Mouse (Mus musculus) MEL (cell line): Measurements from ENCODE around the gene Sars. TPM values are rescaled to one million over a fixed set of nuclear protein-coding genes. Genes with fewer than 3 reads are reported as not detected.
A peak's percentile ranks its signal among the peaks of the same experiment; 100 is the strongest.

Source experiments
- DNase-seq: peaks from one replicate; pipeline ENCODE4 v3.0.0; 2011; ENCODE audit warnings: low read depth, low spot score
- H3K27ac ChIP-seq: 2 replicates; pipeline ENCODE4 v1.5.1; 2012; ENCODE audit warnings: low read depth, mild to moderate bottlenecking, control low read depth, low read length, moderate library complexity; ENCODE audit not compliant: control insufficient read depth
- H3K27me3 ChIP-seq, 2 experiments: fragments of 150-350 bp in 1 of 2; sonication (generic) in 1 of 2; 2 replicates each; pipeline ENCODE4 v1.6.1; 2012; ENCODE audit warnings: low read length in 2 of 2, mild to moderate bottlenecking in 2 of 2, improper control_type of control experiment in 1 of 2, moderate library complexity in 1 of 2; ENCODE audit not compliant: insufficient read depth in 2 of 2, control insufficient read depth in 1 of 2
- H3K36me3 ChIP-seq, 2 experiments: 2 replicates each; pipeline ENCODE4 v1.6.1; 2012 to 2014; ENCODE audit warnings: low read length in 2 of 2, improper control_type of control experiment in 1 of 2, inconsistent platforms in 1 of 2, mild to moderate bottlenecking in 1 of 2; ENCODE audit not compliant: insufficient read depth in 2 of 2, control insufficient read depth in 1 of 2
- H3K4me1 ChIP-seq, 2 experiments: fragments of 150-350 bp in 1 of 2; sonication (generic) in 1 of 2; 2 replicates each; pipeline ENCODE4 v1.6.1; 2012; ENCODE audit warnings: low read length in 2 of 2, improper control_type of control experiment in 1 of 2, mild to moderate bottlenecking in 1 of 2; ENCODE audit not compliant: insufficient read depth in 2 of 2, control insufficient read depth in 1 of 2
- H3K4me3 ChIP-seq, 2 experiments: fragments of 150-350 bp in 1 of 2; sonication (generic) in 1 of 2; 2 replicates each; pipeline ENCODE4 v1.5.1; 2012; ENCODE audit warnings: low read depth in 2 of 2, low read length in 2 of 2, mild to moderate bottlenecking in 2 of 2, moderate library complexity in 2 of 2, control low read depth in 1 of 2, improper control_type of control experiment in 1 of 2; ENCODE audit not compliant: control insufficient read depth in 1 of 2, insufficient read depth in 1 of 2
- H3K79me2 ChIP-seq: 2 replicates; pipeline ENCODE4 v1.6.1; 2012; ENCODE audit warnings: mild to moderate bottlenecking, low read length, moderate library complexity; ENCODE audit not compliant: control insufficient read depth, poor library complexity, insufficient read depth
- H3K9ac ChIP-seq: 2 replicates; pipeline ENCODE4 v1.6.1; 2012; ENCODE audit warnings: low read depth, mild to moderate bottlenecking, control low read depth, low read length, moderate library complexity; ENCODE audit not compliant: control insufficient read depth, poor library complexity, severe bottlenecking
- H3K9me3 ChIP-seq: fragments of 150-350 bp; sonication (generic); replicated peaks from 2 replicates; pipeline ENCODE4 v1.6.1; 2012; ENCODE audit warnings: mild to moderate bottlenecking, low read length, improper control_type of control experiment, moderate library complexity; ENCODE audit not compliant: insufficient read depth
- CHD1 ChIP-seq: IDR thresholded peaks from 2 replicates; pipeline ENCODE4 v1.6.1; 2012; ENCODE audit warnings: low read depth, mild to moderate bottlenecking, inconsistent platforms, low read length, improper control_type of control experiment
- CHD2 ChIP-seq: IDR thresholded peaks from 2 replicates; pipeline ENCODE4 v1.6.1; 2011; ENCODE audit warnings: low read length, improper control_type of control experiment
- E2F4 ChIP-seq: IDR thresholded peaks from 2 replicates; pipeline ENCODE4 v1.6.1; 2011; ENCODE audit warnings: low read depth, low read length, improper control_type of control experiment, borderline replicate concordance
- ELF1 ChIP-seq: IDR thresholded peaks from 2 replicates; pipeline ENCODE4 v1.6.1; 2014; ENCODE audit warnings: low read depth, mild to moderate bottlenecking, inconsistent platforms, low read length, improper control_type of control experiment, moderate library complexity
- ETS1 ChIP-seq: IDR thresholded peaks from 2 replicates; pipeline ENCODE4 v1.6.1; 2012; ENCODE audit warnings: low read depth, mild to moderate bottlenecking, inconsistent platforms, low read length, improper control_type of control experiment, moderate library complexity
- GABPA ChIP-seq: IDR thresholded peaks from 2 replicates; pipeline ENCODE4 v1.6.1; 2012; ENCODE audit warnings: low read depth, mild to moderate bottlenecking, inconsistent platforms, low read length, improper control_type of control experiment, moderate library complexity
- JUND ChIP-seq: IDR thresholded peaks from 2 replicates; pipeline ENCODE4 v1.6.1; 2011; ENCODE audit warnings: low read depth, mild to moderate bottlenecking, improper control_type of control experiment, low read length
- KAT2A ChIP-seq: conservative IDR thresholded peaks from 2 replicates; pipeline ENCODE4 v1.6.1; 2012; ENCODE audit warnings: low read depth, low read length, improper control_type of control experiment, inconsistent platforms
- MAZ ChIP-seq: IDR thresholded peaks from 2 replicates; pipeline ENCODE4 v1.6.1; 2012; ENCODE audit warnings: low read depth, mild to moderate bottlenecking, inconsistent platforms, low read length, improper control_type of control experiment
- MEF2A ChIP-seq: IDR thresholded peaks from 2 replicates; pipeline ENCODE4 v1.6.1; 2014; ENCODE audit warnings: low read depth, mild to moderate bottlenecking, inconsistent platforms, low read length, improper control_type of control experiment; ENCODE audit not compliant: poor library complexity, insufficient replicate concordance, severe bottlenecking; ENCODE audit errors: extremely low read depth
- MXI1 ChIP-seq: IDR thresholded peaks from 2 replicates; pipeline ENCODE4 v1.6.1; 2011; ENCODE audit warnings: mild to moderate bottlenecking, low read depth, low read length, improper control_type of control experiment
- MYB ChIP-seq: IDR thresholded peaks from 2 replicates; pipeline ENCODE4 v1.6.1; 2011; ENCODE audit warnings: mild to moderate bottlenecking, low read depth, low read length, improper control_type of control experiment
- MYC ChIP-seq: IDR thresholded peaks from 2 replicates; pipeline ENCODE4 v1.6.1; 2011; ENCODE audit warnings: low read depth, mild to moderate bottlenecking, low read length, improper control_type of control experiment, moderate library complexity
- NELFE ChIP-seq: IDR thresholded peaks from 2 replicates; pipeline ENCODE4 v1.6.1; 2011; ENCODE audit warnings: low read depth, low read length, improper control_type of control experiment
- NRF1 ChIP-seq: IDR thresholded peaks from 2 replicates; pipeline ENCODE4 v1.6.1; 2014; ENCODE audit warnings: low read depth, mild to moderate bottlenecking, inconsistent platforms, low read length, improper control_type of control experiment, moderate library complexity; ENCODE audit not compliant: poor library complexity, insufficient read depth, severe bottlenecking
- POLR2A ChIP-seq, 2 experiments: IDR thresholded peaks; 2 replicates each; pipeline ENCODE4 v1.6.1; 2011 to 2012; ENCODE audit warnings: low read length in 2 of 2, mild to moderate bottlenecking in 2 of 2, control low read depth in 1 of 2, improper control_type of control experiment in 1 of 2, low read depth in 1 of 2, moderate library complexity in 1 of 2; ENCODE audit not compliant: control insufficient read depth in 1 of 2, insufficient read depth in 1 of 2, poor library complexity in 1 of 2
- POLR2AphosphoS2 ChIP-seq: IDR thresholded peaks from 2 replicates; pipeline ENCODE4 v1.6.1; 2011; ENCODE audit warnings: low read length, improper control_type of control experiment
- POLR2AphosphoS5 ChIP-seq: IDR thresholded peaks from 2 replicates; pipeline ENCODE4 v1.6.1; 2012; ENCODE audit warnings: low read depth, borderline replicate concordance, mild to moderate bottlenecking, inconsistent platforms, low read length, moderate library complexity, mixed read lengths
- RAD21 ChIP-seq: IDR thresholded peaks from 2 replicates; pipeline ENCODE4 v1.6.1; 2011; ENCODE audit warnings: mild to moderate bottlenecking, low read depth, low read length, improper control_type of control experiment
- SMC3 ChIP-seq: IDR thresholded peaks from 2 replicates; pipeline ENCODE4 v1.6.1; 2011; ENCODE audit warnings: low read depth, low read length, improper control_type of control experiment
- TAL1 ChIP-seq: IDR thresholded peaks from 2 replicates; pipeline ENCODE4 v1.6.1; 2012; ENCODE audit warnings: mild to moderate bottlenecking, inconsistent platforms, low read length, moderate library complexity, mixed read lengths
- TBP ChIP-seq: IDR thresholded peaks from 2 replicates; pipeline ENCODE4 v1.8.0; 2011; ENCODE audit warnings: low read depth, low read length, improper control_type of control experiment
- TCF12 ChIP-seq: IDR thresholded peaks from 2 replicates; pipeline ENCODE4 v1.6.1; 2014; ENCODE audit warnings: low read depth, mild to moderate bottlenecking, inconsistent platforms, low read length, improper control_type of control experiment, moderate library complexity
- UBTF ChIP-seq: IDR thresholded peaks from 2 replicates; pipeline ENCODE4 v1.6.1; 2012; ENCODE audit warnings: low read depth, mild to moderate bottlenecking, inconsistent platforms, low read length, improper control_type of control experiment, moderate library complexity, borderline replicate concordance; ENCODE audit not compliant: insufficient read depth
- USF1 ChIP-seq: IDR thresholded peaks from 2 replicates; pipeline ENCODE4 v1.6.1; 2014; ENCODE audit warnings: low read depth, mild to moderate bottlenecking, inconsistent platforms, low read length, improper control_type of control experiment, moderate library complexity
- USF2 ChIP-seq, 2 experiments: IDR thresholded peaks; 2 replicates each; pipeline ENCODE4 v1.6.1; 2011 to 2012; ENCODE audit warnings: improper control_type of control experiment in 2 of 2, low read length in 2 of 2, borderline replicate concordance in 1 of 2, inconsistent platforms in 1 of 2, low read depth in 1 of 2, mild to moderate bottlenecking in 1 of 2; ENCODE audit not compliant: insufficient read depth in 1 of 2
- ZC3H11A ChIP-seq: IDR thresholded peaks from 2 replicates; pipeline ENCODE4 v1.6.1; 2012; ENCODE audit warnings: low read depth, mild to moderate bottlenecking, inconsistent platforms, low read length, improper control_type of control experiment
- ZKSCAN1 ChIP-seq: IDR thresholded peaks from 2 replicates; pipeline ENCODE4 v1.6.1; 2012; ENCODE audit warnings: low read depth, mild to moderate bottlenecking, inconsistent platforms, low read length, improper control_type of control experiment, moderate library complexity
- ZMIZ1 ChIP-seq: IDR thresholded peaks from 2 replicates; pipeline ENCODE4 v1.6.1; 2012; ENCODE audit warnings: low read depth, mild to moderate bottlenecking, inconsistent platforms, low read length, improper control_type of control experiment, moderate library complexity
- ZNF384 ChIP-seq: IDR thresholded peaks from 2 replicates; pipeline ENCODE4 v1.6.1; 2012; ENCODE audit warnings: low read depth, mild to moderate bottlenecking, inconsistent platforms, low read length, improper control_type of control experiment
- polyA plus RNA-seq, 2 experiments: library from polyadenylated mRNA; stranded (reverse) in 1 of 2; unstranded in 1 of 2; fragments of >175 nt in 1 of 2; fragments of >200 nt in 1 of 2; gene quantifications; 2 replicates each; pipeline versions ENCODE4 v1.2.1 to v1.2.4; 2012; ENCODE audit warnings: low replicate concordance in 2 of 2, low read depth in 1 of 2; ENCODE audit not compliant: insufficient read length in 2 of 2, insufficient read depth in 1 of 2, missing spikeins in 1 of 2
- total RNA-seq: library from RNA; depleted of rRNA; stranded (reverse); fragments of 300-350 nt; gene quantifications from 2 replicates; pipeline ENCODE4 v1.2.3, GENCODE M21; 2012

The Sars gene
- total and polyA plus RNA-seq, 3 experiments = 202 to 337 TPM; not detected in 1

DNA sequence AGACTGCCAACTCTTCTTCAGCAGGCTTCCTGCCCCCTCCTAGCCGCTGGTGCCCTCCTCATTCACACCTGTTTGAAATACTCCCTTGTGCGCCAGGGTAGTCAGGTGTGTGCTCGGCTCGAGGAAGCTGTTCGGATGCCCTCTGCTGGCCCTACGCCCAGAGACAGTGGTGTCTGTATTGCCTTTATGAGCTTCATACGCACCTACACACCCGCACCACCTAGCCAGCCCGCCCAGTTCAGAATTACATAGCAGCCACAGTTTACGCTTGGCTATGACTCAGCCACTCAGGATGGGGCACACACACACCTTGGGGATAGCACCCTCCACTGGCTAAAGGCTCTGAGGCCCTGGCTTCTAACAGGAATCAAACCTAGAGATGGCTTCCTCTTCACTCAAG, 13.9 kb upstream of the Sars start:
- peak overlapping the region; percentile 49 for H3K9ac ChIP-seq
- H3K27ac ChIP-seq = 0 out of 2 replicates have a peak overlapping the region, but pooled peaks have one; percentile 19
- peaks cover 0 to 4% of the 10 kb centered on the region in 2 experiments; a peak in 2 of 4 replicates for H3K36me3 ChIP-seq
- DNase-seq = peak; percentile 52
- peaks cover 0 to 4% of the 10 kb centered on the region in 2 experiments; a peak in 1 of 4 replicates for H3K4me1 ChIP-seq
- TF ChIP-seq JUND (no peak), CHD1 (no peak)
- no peaks in the 10 kb centered on the region; the same call in 1 of the 2 replicates for H3K79me2 ChIP-seq
- H3K27me3 ChIP-seq = peaks cover 2 to 4% of the 10 kb centered on the region in 2 experiments; a peak in 3 of 4 replicates
- H3K4me3 ChIP-seq = peak overlapping the region; percentile 51 to 75
- no peaks in the 10 kb centered on the region for H3K9me3 ChIP-seq

DNA sequence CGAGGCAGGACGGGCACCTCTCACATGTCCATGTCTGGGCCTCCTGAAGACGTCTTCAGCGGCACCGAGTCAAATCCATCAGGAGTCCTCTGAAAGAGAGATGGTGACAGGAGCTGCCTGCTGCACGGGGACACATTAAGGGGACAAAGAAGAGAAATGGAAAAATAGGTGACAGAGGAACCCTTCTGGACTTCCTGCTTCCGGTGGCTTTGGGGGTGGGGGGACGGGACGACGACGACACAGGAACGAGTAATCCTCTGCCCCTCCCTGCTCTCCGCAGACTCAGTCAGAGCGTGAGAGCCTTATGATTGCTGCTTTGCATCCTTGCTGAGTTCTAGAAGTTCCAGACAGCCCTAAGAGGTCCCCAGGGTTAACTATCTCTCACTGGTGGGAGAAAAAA, 13.4 kb upstream of the Sars start:
- Histone ChIP-seq H3K27ac (peak overlapping the region; percentile 67), H3K9ac (peak overlapping the region; percentile 74), H3K4me1 (peaks cover 0 to 4% of the 10 kb centered on the region in 2 experiments; a peak in 1 of 4 replicates), H3K79me2 (no peaks in the 10 kb centered on the region; the same call in 1 of the 2 replicates), H3K9me3 (no peaks in the 10 kb centered on the region), H3K4me3 (peak overlapping the region; percentile 65 to 75), H3K36me3 (peaks cover 0 to 4% of the 10 kb centered on the region in 2 experiments; a peak in 2 of 4 replicates), H3K27me3 (peaks cover 2 to 4% of the 10 kb centered on the region in 2 experiments; a peak in 3 of 4 replicates)
- peak; percentile 78 for DNase-seq
- TF ChIP-seq ZC3H11A = no peak
- TF ChIP-seq GABPA = no peak
- TF ChIP-seq MAZ = peak; percentile 56; the same call in 1 of the 2 replicates
- TF ChIP-seq KAT2A = no peak; the same call in 1 of the 2 replicates
- no peak for TF ChIP-seq MYB
- no peak for TF ChIP-seq USF2 (IDR thresholded peaks at IDR 0.05; ENCODE audit: borderline replicate concordance in 1 of 2, insufficient read depth in 1 of 2, low read depth in 1 of 2, low read length in 2 of 2)
- peak; percentile 4 to 80; a peak in 2 of 4 replicates for TF ChIP-seq POLR2A (IDR thresholded peaks at IDR 0.05; ENCODE audit: control insufficient read depth in 1 of 2, insufficient read depth in 1 of 2, low read depth in 1 of 2, low read length in 2 of 2, poor library complexity in 1 of 2)
- no peak for TF ChIP-seq CHD2
- no peak for TF ChIP-seq NRF1
- TF ChIP-seq ELF1 = peak; percentile 92
- no peak for TF ChIP-seq ZNF384
- TF ChIP-seq ZMIZ1 = peak; percentile 69; the same call in 1 of the 2 replicates
- TF ChIP-seq RAD21 = no peak
- peak; percentile 72; the same call in 1 of the 2 replicates for TF ChIP-seq TBP
- no peak for TF ChIP-seq MEF2A
- no peak for TF ChIP-seq SMC3
- no peak for TF ChIP-seq MYC
- no peak for TF ChIP-seq UBTF
- peak; percentile 27; the same call in 1 of the 2 replicates for TF ChIP-seq TCF12
- TF ChIP-seq NELFE = peak; percentile 72
- peak; percentile 33; the same call in 1 of the 2 replicates for TF ChIP-seq MXI1
- 0 out of 2 replicates have a peak, but pooled peaks have one; percentile 18 for TF ChIP-seq ETS1
- no peak; the same call in 1 of the 2 replicates for TF ChIP-seq POLR2AphosphoS2
- TF ChIP-seq TAL1 = no peak
- TF ChIP-seq E2F4 = no peak
- no peak for TF ChIP-seq ZKSCAN1
- TF ChIP-seq CHD1 = no peak
- TF ChIP-seq POLR2AphosphoS5 = no peak
- no peak for TF ChIP-seq USF1
